Mouse (Mus musculus): ENCODE results near the gene Cic. TPM values are rescaled to one million over a fixed set of nuclear protein-coding genes. Genes with fewer than 3 reads are reported as not detected.
"Not testable (repeated sequence)": the region's sequence is repeated elsewhere in the genome, so short reads cannot be mapped to it uniquely, and the experiment has no call there.

Cic gene
- polyA plus RNA-seq, 1 experiment from 2014 or later, result 37.2 TPM

DNA sequence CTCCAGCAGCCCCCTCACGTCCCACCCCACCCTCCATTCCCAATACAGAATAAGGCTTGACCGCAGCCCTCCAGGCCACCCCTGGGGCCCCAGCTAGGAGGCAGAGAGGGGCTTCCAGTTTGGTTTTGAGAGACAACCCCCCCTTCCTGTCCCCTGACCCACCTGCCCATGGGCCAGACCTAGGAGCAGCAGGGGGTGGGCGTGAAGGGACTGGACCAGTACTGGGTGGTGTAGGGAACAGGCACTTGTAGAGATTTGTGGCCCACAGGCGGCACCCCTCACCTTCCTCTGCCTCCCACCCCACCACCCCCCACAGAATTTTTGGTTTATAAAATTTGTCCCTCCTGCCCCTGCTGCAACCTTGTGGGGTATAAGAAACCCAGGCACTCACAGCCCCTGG lies 24.1 kb upstream of the Cic start:
- DNase-seq (ENCODE audit: low spot score), result no peak

GRCm38 (mm10) chr7:25244562-25245369 lies 22.7 kb upstream of the Cic start:
- no peak for DNase-seq (ENCODE audit: low spot score)

DNA sequence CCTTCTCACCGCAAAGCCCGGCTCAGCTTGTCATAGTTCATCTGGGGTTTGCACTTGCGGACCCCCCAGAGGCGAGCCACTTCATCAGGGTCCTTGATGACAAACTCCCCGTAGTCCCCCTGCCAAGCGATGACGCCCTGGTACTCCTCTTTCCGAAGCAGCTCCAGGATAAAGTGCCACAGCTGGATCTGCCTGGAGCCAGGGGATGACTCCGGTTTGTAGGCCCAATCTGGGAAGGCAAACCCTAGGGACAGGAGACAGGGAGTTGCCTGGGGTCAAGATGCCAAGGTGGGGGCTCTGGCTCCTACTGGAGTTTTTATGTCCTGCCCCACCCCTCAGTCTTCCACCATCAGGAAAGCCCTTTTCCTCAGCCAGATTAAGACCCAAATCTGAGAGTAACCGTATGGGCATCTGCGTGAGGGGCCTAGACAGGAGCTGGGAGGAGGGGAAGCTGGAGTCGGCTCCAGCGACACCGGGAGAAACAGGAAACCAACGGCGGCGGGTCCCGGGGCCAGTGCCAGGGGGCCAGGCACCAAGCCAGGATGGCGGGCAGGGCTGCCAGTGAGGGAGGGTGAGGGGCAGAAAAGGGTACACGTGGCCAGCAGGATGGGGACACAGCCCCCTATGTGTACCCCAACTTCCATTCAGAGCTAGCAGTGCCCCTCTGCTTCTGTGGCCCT lies 21.3 kb upstream of the Cic start:
- DNase-seq (ENCODE audit: low spot score), result no peak

- no peak for DNase-seq (ENCODE audit: low spot score)
These were observed 20.8 kb upstream of the Cic start for GRCm38 (mm10) chr7:25246759-25247137.

- DNase-seq (ENCODE audit: low spot score), result no peak
These were observed 20.0 kb upstream of the Cic start for GRCm38 (mm10) chr7:25247498-25247897.

DNA sequence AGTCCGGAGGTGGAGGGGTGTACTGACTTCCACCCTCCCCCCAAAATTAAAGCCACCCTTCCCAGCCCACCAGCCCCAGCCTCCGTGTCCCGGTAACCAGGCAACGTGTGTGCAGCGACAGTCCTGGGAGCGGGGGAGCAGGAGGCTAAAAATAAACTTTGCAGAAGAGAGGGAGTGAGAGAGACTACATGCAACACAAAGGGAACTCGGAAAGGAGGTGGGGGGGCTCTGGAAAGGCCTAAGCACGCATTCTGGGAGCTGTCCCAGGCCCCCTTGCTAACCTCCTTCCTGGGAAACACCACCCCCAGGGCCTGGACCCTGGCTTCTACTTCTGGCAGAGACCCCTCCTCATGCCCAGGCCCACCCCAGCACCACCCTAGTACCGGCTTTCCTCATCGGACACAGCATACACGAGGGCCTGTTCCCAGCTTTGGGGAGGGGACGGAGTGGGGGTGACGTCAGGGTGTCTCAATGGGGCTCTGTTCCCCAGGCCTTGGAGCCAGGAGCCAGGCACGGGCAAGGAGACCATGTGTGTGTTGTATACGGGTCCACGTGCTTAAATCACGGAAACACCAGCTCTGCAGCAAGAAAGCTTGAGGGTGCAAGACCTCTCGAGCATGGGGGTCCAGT lies 19.4 kb upstream of the Cic start:
- DNase-seq (ENCODE audit: low spot score), result peak; percentile 43

- no peak for DNase-seq (ENCODE audit: low spot score)
These were observed 18.6 kb upstream of the Cic start for GRCm38 (mm10) chr7:25248846-25249313.

DNA sequence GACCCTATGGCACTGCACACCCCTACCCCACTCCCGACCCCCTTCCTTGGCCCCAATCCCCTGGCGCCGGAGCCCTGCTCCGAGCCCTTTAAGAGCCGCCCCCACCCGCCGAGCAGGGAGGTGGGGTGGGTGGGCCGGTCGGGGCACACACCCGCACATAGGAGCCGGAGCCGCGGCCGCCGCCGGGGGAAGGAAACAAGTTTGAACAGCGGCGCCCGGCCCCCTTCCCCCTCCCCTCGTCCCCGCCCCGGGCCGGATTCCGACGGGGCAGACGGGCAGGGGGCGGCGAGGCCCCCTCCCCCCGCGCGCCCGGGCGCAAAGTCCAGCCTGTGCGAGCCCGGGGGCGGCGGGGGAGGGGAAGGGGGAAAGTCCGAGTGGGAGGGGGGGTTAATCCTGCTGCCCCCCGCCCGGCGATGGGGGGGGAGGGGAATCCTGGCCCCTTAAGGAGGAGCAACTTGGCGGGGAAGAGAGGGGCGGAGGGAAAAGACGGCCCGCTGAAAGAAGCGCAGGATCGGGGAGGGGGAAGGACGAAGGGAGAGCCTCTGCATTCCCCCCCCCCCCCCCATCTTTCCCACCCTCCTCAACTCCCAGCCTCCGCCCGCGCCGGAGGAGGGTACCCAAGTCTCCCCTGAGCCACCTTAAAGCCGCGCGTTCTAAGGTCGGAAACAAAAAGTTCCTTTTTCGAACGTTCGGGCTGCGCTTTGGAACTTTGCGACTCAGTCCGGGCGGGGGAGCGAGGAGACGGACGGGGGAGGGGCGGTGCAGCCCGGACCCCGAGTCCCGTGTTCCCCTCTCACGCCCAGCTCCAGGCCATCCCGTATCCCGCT lies 18.0 kb upstream of the Cic start:
- peak; percentile 79 for DNase-seq (ENCODE audit: low spot score)

GRCm38 (mm10) chr7:25250141-25250972 lies 17.1 kb upstream of the Cic start, which contains the start of gene Erf:
TSS of gene Erf (minus strand) at chr7:25250761.
- DNase-seq (ENCODE audit: low spot score), result peak; percentile 92

- no peak for DNase-seq (ENCODE audit: low spot score)
These were observed 16.3 kb upstream of the Cic start for GRCm38 (mm10) chr7:25251071-25251791.

DNA sequence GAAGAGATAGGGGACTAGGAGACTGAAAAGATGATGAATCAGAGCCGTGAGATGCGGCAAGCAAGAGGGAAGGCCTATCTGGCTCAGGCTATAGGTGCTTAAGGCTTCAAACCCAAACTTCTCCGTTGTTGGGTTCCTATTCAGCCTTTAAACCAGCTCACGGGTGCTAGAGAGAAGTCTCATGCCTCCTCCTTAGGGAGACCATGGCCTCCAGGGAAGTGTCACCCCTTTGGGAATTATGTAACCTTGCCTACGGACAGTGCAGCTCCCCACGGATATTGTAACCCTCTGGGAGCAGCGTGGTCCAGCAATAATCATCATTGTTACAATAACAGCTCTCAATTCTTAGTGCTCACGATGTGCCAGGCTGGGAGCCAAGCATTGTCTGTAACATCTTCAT lies 15.7 kb upstream of the Cic start:
- DNase-seq (ENCODE audit: low spot score), result no peak

DNA sequence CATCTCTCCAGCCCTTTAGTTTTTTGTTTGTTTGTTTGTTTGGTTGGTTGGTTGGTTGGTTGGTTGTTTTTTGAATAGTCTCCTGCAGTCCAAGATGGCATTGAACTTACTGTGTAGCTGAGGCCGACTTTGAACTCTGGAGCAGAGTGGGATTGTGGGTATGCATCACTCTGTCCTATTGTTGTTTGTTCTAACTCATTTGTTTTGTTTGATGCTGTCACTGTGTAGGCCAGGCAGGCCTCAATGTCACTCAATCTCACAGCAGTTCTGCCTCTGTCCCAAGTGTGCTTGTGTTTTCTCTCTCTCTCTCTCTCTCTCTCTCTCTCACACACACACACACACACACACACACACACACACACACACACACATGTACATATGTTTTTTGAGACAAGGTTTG lies 5.6 kb upstream of the Cic start:
- no peak for DNase-seq (ENCODE audit: low spot score)

GRCm38 (mm10) chr7:25263968-25264870 lies 3.3 kb upstream of the Cic start:
- DNase-seq (ENCODE audit: low spot score), result no peak

GRCm38 (mm10) chr7:25265743-25266142 lies 1.8 kb upstream of the Cic start:
- not testable (repeated sequence) for DNase-seq (ENCODE audit: low spot score)

DNA sequence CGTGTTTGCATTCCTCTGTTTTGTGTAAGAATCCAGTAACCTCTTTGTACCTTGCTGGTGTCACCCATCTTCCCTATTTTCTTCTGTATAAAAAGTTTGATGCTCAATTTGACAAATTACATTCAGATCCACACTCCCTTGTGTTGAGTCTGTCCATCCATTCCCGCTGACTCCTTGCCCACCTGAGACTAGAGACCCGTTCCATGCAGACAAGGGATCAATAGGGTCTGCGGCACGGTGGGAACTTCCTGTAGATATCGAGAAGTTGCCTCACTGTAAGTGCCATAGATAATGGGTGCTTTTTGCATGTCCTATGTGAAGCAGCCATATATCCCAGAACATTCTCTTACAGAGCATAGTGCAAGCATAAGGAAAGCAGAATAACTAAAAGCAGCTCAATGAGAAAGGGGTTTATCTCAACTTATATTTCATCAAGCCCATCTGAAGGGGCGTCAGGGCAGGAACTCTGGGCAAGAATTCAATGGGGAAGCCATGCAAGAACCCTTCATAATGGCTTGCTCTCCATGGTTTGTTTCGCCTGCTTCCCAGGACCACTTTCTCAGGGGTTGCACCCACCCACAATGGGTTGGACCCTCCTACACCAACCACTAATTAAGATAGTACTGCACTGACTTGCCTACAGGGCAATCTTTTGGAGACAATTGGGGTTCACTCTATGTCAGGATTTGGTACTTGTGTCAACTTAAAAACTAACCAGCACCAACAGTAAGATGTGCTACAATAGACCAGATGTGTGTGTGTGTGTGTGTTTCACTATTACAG lies 1.1 kb upstream of the Cic start:
- no peak for DNase-seq (ENCODE audit: low spot score)

- DNase-seq (ENCODE audit: low spot score), result peak; percentile 100
These were observed 403 bp downstream of the Cic start for GRCm38 (mm10) chr7:25267751-25268463.

- DNase-seq (ENCODE audit: low spot score), result no peak
These were observed 1.1 kb downstream of the Cic start for GRCm38 (mm10) chr7:25268588-25268987.

All from thymus, postnatal 0 days (tissue).